Mouse (Mus musculus) embryonic fibroblast, embryonic 13.5 days (primary cell): Measurements from ENCODE around the gene Arel1. TPM values are rescaled to one million over a fixed set of nuclear protein-coding genes. Genes with fewer than 3 reads are reported as not detected.

Source experiments
- H3K27ac ChIP-seq: 2 replicates; pipeline ENCODE4 v1.5.1; 2012; ENCODE audit warnings: low read length, control low read depth, inconsistent platforms; ENCODE audit not compliant: insufficient read depth
- H3K4me1 ChIP-seq: 2 replicates; pipeline ENCODE4 v1.6.1; 2011; ENCODE audit warnings: low read length; ENCODE audit not compliant: control insufficient read depth, insufficient read depth
- H3K4me3 ChIP-seq: 2 replicates; pipeline ENCODE4 v1.5.1; 2011; ENCODE audit warnings: mild to moderate bottlenecking, control low read depth, low read length; ENCODE audit not compliant: insufficient read depth
- CTCF ChIP-seq: IDR thresholded peaks from 2 replicates; pipeline ENCODE4 v1.5.1; 2011; ENCODE audit warnings: mild to moderate bottlenecking, control low read depth, low read length, moderate library complexity, borderline replicate concordance; ENCODE audit not compliant: insufficient read depth
- POLR2A ChIP-seq: IDR thresholded peaks from 2 replicates; pipeline ENCODE4 v1.6.1; 2011; ENCODE audit warnings: low read depth, mild to moderate bottlenecking, control low read depth, low read length, moderate library complexity
- polyA plus RNA-seq: library from polyadenylated mRNA; stranded (reverse); fragments of >200 nt; gene quantifications from 2 replicates; pipeline ENCODE4 v1.2.4, GENCODE M21; 2011; ENCODE audit warnings: low read depth; ENCODE audit not compliant: missing spikeins, insufficient read length

Arel1 gene
- polyA plus RNA-seq, 1 experiment, result 29.0 TPM

- TF ChIP-seq POLR2A, result no peak
- no peak for TF ChIP-seq CTCF
- H3K27ac ChIP-seq, result no peak overlapping the region
Observed at GRCm38 (mm10) chr12:84893648-84894628, 76.8 kb downstream of the Arel1 start.

GRCm38 (mm10) chr12:84890289-84890688 lies 80.4 kb downstream of the Arel1 start:
- Histone ChIP-seq H3K27ac (no peak overlapping the region), H3K4me3 (no peak overlapping the region), H3K4me1 (peaks cover 11% of the 10 kb centered on the region; the same call in 1 of the 2 replicates)
- TF ChIP-seq POLR2A, result no peak
- TF ChIP-seq CTCF, result no peak

More at GRCm38 (mm10) chr12:84893648-84894628, 76.8 kb downstream of the Arel1 start:
- Histone ChIP-seq H3K4me3 (no peak overlapping the region), H3K4me1 (no peaks in the 10 kb centered on the region)

- Histone ChIP-seq H3K4me1 (peaks cover 25% of the 10 kb centered on the region), H3K27ac (peak overlapping the region; percentile 90), H3K4me3 (no peak overlapping the region)
- TF ChIP-seq POLR2A, result no peak
- no peak for TF ChIP-seq CTCF
Observed at GRCm38 (mm10) chr12:84885107-84885876, 85.4 kb downstream of the Arel1 start.

- Histone ChIP-seq H3K4me3 (no peak overlapping the region), H3K27ac (peak overlapping the region; percentile 90)
- TF ChIP-seq CTCF, result no peak
- no peak for TF ChIP-seq POLR2A
Observed at GRCm38 (mm10) chr12:84884423-84885076, 86.2 kb downstream of the Arel1 start.

GRCm38 (mm10) chr12:84882796-84883195 lies 87.9 kb downstream of the Arel1 start:
- no peak for TF ChIP-seq POLR2A
- TF ChIP-seq CTCF, result no peak
- no peak overlapping the region for H3K4me3 ChIP-seq
- H3K27ac ChIP-seq, result no peak overlapping the region
- peaks cover 33% of the 10 kb centered on the region for H3K4me1 ChIP-seq

More at GRCm38 (mm10) chr12:84884423-84885076, 86.2 kb downstream of the Arel1 start:
- peaks cover 30% of the 10 kb centered on the region for H3K4me1 ChIP-seq

GRCm38 (mm10) chr12:84880091-84880490 lies 90.6 kb downstream of the Arel1 start:
- Histone ChIP-seq H3K27ac (peak overlapping the region; percentile 82), H3K4me3 (no peak overlapping the region), H3K4me1 (peaks cover 22% of the 10 kb centered on the region)
- TF ChIP-seq CTCF, result no peak
- no peak for TF ChIP-seq POLR2A

- TF ChIP-seq POLR2A (no peak; the same call in 1 of the 2 replicates), CTCF (peak; percentile 91)
Observed at GRCm38 (mm10) chr12:84876481-84877121, 94.1 kb downstream of the Arel1 start, which contains the start of gene Ltbp2. Gene Ltbp2 (minus strand): TSS chr12:84876532.

GRCm38 (mm10) chr12:84875761-84876480 lies 94.8 kb downstream of the Arel1 start:
- Histone ChIP-seq H3K27ac (peak overlapping the region; percentile 30), H3K4me3 (peak overlapping the region; percentile 59), H3K4me1 (peaks cover 10% of the 10 kb centered on the region)
- TF ChIP-seq CTCF (no peak), POLR2A (peak; percentile 75)

More at GRCm38 (mm10) chr12:84876481-84877121, 94.1 kb downstream of the Arel1 start, which contains the start of gene Ltbp2:
- H3K4me3 ChIP-seq, result peak within 1 kb of the TSS; percentile 59
- H3K4me1 ChIP-seq, result peaks cover 15% of the 10 kb centered on the region
- H3K27ac ChIP-seq, result peak within 1 kb of the TSS; percentile 30

GRCm38 (mm10) chr12:84873434-84873833 lies 97.3 kb downstream of the Arel1 start:
- Histone ChIP-seq H3K4me3 (peak overlapping the region; percentile 59), H3K4me1 (peaks cover under 1% of the 10 kb centered on the region; the same call in 1 of the 2 replicates), H3K27ac (no peak overlapping the region)
- TF ChIP-seq CTCF, result peak; percentile 58; the same call in 1 of the 2 replicates
- no peak for TF ChIP-seq POLR2A
